Mouse (Mus musculus) liver, adult 2 months (tissue): ENCODE data around the gene Cog8.

Experiments
- CTCF ChIP-seq: fragments of 200-500 bp; IDR thresholded peaks from 2 replicates; pipeline ENCODE4 v1.5.1; 2011; ENCODE audit warnings: low read depth, low read length, control low read depth
- POLR2A ChIP-seq: fragments of 200-500 bp; IDR thresholded peaks from 2 replicates; pipeline ENCODE4 v1.6.1; 2011; ENCODE audit warnings: low read length, control low read depth; ENCODE audit not compliant: insufficient read depth; ENCODE audit errors: extremely low read depth

- TF ChIP-seq CTCF (no peak), POLR2A (no peak)
Observed at GRCm38 (mm10) chr8:107035641-107036040, 20.8 kb downstream of the Cog8 start.
